Mouse (Mus musculus): ENCODE measurements around the gene 1700028P14Rik. TPM values are rescaled to one million over a fixed set of nuclear protein-coding genes. Genes with fewer than 3 reads are reported as not detected.

Gene 1700028P14Rik
- total RNA-seq, 2 experiments from 2014 or later = 1.5 to 2.0 TPM

DNA sequence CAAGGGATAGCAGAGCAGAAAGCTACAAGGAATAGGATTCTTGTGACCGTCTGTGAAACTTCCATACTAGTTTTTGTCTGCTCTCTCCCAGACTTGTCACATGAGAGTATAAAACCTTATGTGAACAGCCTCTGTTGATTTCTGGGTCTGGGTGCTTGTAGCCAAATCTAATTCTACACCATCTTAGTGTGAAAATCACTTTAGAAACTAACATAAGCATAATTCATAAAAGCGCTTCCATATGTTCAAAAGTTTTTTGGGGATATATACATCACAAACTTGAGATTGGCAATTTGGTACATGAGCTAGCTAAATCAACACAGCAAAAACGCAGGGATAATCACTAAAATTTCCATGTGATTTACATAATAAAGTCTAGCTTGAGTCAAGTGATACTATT lies 57.7 kb downstream of the 1700028P14Rik start:
- DNase-seq = no peak

DNA sequence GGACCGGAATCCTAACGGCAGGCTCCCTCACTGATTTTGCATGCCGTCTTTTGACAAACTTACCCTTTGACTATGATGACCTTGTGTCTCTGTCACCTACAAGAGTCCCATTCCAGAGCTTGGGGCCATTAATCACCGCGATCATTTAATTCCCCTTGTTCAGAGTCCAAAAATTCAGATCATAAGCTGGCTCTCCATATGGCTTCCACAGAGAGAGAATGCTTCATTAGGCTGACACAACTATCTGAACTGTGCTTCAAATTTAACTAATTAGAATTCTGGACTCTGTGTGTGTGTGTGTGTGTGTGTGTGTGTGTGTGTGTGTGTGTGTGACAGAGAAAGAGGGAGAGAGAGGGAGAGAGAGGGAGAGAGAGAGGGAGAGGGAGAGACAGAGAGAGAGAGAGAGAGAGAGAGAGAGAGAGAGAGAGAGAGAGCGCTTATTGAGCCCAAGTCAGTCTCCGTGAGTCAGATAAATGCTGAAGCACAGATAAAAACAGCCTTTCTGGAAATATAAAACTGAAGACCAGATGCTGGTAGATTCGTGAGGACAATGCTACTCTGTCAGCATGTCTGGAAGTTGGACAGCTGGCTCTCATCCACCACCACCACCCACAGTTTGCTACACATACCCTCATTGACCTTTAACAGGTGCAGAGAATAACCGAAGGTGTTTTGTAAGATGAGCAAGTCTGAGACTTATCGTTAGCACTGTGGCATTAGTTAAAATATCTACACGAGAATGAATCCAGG lies 73.8 kb downstream of the 1700028P14Rik start:
- DNase-seq = no peak

DNA sequence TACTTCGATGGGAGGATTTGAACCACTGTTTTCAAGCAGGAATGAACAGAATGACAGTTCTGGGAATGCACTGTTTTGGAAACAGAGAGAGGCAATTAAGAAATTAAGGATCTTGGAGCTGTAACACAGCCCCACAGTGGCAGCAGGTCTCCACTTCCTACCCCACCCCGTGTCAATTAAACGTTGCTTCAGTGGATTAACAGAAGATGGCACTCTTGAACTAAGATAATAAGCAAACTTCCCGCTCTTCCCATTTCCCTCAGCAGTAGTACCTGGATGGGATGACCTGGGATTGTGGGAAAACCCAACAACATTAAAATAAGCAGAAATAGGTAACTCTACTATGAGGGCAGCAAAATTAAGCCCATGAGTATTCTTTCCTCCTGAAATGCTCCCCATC lies 75.9 kb downstream of the 1700028P14Rik start:
- DNase-seq = no peak

DNA sequence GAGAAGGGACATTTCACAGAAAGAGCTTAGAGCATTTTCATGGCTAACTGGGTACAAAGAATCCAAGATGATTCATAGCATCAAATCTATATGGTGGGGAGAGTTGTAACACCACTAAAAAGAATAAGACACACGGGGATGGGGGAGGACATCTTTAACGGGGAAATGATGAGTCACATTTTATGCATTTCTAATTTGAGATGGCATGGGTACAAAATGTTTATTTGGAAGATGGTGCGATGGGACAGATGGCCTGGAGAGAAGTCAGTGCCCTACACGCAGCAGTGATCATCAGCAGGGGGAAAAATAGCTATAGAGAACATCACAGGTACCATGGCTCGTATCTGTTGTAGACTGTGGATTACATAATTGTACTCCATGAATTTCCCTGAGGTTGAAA lies 88.9 kb downstream of the 1700028P14Rik start:
- no peak for DNase-seq

DNA sequence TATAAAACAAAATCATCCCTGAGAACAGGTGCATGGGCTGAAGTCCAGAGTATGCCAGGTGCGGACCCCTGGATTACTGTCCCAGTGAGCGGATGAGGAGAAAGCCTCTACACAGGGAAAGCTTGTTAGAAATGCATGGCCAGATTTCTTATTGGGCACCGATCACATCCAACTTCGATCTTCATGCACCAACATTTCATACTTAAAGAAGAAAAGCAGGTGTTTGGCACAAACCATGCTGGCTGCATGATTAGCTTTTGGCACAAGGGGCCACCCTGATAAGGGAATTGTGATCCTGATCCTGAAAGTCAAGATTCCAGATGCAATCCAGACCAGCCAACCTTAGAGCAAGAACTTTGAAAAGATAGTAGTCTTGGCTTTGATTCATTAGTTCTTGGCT lies 90.0 kb downstream of the 1700028P14Rik start:
- no peak for DNase-seq

DNA sequence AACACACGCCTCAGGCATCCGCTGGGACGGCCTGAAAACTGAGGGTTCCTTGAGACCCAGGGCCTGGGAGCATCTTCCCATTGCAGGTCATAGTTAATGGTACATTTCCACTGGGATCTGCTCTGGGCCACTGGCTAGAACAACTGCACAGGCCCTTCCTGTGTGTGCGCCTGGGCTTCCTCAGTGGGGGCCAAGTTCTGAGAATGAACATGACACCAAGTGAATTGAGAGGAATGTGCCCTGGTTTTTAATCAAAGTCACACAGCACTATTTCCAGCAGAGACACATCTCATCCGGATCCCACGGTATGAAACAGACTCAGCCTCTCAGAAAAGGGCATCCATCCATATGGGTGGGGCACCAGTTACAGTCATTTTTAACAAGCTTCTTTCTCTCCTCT lies 90.6 kb downstream of the 1700028P14Rik start:
- DNase-seq = no peak

DNA sequence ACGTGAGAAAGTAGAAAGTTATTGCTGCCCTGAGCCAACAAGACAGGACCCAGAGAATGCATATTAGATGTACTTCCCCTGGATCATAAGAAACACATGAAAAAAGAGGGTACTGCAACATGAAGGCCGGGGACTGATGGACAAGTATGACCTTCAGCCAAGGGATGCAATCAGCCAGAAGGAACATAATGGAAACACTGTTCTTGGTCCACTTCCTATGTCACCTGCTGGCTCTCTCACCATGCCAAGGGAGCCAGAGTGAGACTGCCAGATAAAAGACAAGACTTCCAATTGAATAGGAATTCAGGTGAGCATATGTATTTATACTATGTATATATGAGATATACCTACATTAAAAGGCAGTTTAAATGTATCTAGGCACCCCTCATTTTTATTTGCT lies 99.2 kb downstream of the 1700028P14Rik start:
- DNase-seq = no peak

DNA sequence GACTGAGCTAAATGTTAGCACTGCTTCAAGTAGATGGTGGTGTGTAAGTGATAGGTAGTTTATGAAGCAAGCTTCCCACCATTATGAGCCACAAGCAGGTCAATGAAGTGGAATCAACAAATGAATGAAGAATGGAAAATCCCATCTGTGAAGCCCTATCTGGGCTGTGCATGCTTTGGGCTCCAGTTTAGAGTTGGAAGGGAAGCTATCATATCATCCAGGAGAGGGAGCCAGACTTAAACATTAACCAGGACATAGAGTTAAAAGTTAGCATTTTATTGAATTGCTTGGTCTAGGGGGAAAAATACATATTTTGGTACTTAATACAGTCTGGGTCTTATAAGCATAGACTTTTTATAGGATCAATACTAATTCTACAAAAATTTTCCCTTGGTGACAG lies 107.0 kb downstream of the 1700028P14Rik start:
- no peak for DNase-seq

DNA sequence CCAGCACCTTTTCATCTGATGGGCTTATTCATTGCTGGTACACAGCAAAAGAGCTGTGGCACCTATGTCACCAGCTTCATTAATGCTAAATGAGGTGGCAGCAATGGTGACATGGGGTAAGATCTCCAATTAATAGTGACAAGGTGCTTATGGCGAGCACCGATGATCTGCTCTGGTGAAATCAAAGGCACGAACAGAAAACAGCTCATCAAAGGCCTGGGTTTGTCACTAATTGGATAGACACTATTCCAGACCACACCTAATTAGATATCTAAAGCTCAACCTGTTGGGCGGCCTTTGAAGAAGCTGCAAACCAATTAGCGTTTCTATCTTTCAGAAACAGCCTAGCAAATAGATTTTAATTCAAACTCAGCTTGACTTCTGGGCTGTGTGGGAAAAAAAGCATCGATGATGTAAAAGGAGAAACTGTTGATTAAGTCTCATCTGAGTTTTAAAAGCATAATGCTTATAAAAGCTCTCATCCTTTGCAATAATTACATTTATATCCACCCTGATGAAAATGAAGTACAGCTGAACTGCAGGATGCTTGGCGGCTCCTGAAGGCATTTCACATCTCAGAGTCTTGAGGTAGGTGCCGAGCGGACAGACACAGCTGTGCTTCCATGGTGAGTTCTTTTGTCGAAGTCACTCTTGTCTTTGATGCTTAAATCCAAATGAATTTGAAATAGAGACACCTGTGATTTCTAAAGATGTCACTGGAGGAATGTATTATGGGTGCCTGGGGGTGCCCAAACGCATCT lies 109.2 kb downstream of the 1700028P14Rik start:
- no peak for DNase-seq

DNA sequence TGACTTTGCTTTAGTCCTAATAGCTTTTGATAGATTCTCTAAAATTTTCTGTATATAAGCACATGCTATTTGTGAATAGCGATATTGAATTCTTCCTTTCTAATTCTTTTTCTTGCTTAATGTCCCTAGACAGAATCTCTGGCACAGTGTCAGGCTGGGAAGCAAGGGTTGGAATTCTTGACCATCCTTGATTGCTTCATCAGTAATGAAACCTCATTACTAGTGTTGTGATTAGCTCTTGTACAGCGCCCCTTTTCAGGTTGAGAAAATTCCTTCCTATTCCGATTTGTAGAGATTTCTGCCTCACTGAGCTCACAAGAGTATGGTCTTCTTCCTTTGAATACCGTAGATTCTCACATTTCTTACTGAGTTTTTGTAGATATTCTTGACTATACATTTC lies 109.9 kb downstream of the 1700028P14Rik start:
- no peak for DNase-seq

DNA sequence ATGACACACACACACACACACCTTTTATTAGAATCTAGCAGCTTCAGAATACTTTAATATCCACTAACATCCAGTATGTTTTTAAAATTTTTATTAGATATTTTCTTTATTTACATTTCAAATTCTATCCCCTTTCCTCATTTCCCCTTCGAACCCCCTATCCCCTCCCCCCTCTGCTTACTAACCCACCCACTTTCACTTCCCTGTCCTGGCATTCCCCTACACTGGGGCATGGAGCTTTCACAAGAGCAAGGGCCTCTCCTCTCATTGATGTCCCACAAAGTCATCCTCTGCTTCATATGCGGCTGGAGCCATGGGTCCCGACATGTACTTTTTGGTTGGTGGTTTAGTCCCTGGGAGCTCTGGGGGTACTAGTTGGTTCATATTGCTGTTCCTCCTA lies 116.9 kb downstream of the 1700028P14Rik start:
- DNase-seq = no peak

DNA sequence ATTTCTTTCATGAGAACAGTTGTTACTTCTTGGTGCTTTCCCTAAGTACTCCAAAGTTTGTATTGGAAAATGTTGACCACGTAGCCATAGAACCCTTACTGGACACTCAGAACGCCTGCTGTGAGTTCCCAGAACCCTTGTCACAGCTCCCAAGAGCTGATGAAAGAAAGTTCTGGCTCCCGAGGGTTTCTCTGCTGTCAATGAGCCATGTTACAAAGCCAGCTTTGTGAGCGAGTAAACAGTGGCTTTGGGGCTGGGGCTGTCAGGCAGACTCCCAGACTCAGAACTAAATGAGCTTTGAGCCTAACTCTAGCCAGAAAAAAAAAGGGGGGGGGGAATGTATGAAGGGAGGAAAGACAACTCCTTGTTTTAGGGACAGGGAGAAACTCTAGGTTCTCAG lies 120.7 kb downstream of the 1700028P14Rik start:
- peak in 1 of 2 experiments; percentile 35 for DNase-seq

DNA sequence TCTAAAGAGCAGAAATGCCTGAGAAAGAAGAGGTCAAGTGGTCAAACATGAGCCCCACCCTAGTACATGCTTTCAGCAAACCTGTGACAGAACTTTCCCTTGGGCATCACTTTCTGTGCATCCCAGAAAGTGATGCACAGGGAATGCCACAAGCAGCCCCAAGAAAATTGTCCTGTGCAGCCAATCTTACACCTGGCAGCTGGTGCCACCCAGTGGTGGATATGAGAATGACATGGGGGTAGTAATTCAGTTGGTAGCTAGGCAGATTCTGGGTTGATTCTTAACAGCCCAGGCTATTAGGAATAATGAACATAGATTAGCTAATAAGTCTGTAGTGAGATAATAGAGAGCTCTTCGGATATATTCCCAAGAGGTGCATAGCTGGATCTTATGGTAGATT lies 128.9 kb downstream of the 1700028P14Rik start:
- DNase-seq = peak; percentile 64 to 82

DNA sequence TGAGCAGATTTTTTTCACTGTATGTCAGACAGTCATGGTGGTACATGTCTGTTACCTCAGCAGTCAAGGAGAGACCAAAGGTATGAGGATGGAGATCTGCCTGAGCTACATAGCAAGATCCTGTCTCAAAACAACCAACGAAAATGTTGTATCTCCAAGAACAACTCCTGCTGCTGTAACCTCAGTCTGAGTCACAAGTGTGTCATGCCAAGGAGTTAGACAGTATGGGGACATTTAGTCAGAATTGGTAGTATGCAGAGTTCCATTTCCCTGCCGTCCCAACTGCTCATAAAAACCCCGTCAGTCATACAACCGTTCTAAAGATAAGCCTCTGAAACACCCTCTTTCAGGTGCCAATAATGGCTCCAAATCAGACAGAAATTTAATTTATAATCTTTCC lies 130.8 kb downstream of the 1700028P14Rik start:
- DNase-seq = no peak

DNA sequence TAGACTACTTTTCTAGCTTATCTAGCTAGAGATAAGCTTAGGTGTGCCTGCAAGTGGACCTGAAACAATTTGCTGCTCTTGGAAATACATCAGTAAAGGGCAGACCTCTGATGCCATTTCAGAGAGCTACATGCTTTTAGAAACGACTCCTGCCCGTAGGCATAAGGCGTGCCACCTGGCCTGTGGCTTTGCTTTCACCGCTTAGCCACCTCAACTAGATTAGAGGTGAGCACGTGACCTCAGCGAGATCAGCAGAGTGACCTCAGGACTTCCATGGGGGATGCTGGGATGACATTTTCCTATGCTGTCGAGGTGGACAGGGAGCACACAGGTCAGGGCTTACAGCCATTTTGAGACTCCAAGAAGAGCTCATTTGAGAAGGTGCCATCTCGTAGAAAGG lies 131.5 kb downstream of the 1700028P14Rik start:
- DNase-seq = no peak

DNA sequence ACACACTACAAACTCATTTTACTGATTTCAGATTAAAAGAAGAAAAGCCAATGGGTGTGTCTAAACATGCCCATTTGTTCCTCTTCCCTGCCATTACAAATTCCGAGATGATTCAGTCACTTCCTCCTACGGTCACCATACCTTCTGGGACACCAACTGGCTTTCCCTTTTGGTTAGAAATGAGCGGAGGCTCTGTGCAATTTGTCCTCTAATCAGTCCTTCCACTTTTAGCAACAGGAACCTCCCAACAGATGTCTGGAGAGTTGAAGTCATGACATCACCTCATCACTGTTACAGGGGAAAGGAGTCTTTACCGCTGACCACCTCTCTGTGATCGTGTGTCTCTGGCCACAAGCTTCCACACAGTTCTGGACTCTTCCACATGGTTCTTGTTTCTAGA lies 132.0 kb downstream of the 1700028P14Rik start:
- peak; percentile 26 to 37 for DNase-seq

DNA sequence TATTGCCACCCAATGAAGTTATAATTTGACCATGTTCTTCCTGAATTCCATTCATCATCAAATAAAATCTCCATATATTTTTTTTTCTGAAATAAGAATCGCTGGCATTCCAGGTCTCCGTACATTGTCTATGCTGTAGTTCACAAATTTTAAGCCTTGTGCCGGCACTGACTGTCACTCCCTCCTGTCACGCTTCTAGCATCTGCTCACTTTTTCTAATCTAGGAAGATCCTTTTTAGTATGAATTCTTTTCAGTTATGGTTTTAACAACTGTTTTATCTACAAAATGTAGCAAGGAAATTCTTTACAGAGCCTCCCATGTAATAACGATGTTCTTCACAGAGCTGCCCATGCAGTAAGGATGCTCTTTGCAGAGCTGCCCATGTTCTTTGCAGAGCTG lies 134.1 kb downstream of the 1700028P14Rik start:
- DNase-seq = no peak

DNA sequence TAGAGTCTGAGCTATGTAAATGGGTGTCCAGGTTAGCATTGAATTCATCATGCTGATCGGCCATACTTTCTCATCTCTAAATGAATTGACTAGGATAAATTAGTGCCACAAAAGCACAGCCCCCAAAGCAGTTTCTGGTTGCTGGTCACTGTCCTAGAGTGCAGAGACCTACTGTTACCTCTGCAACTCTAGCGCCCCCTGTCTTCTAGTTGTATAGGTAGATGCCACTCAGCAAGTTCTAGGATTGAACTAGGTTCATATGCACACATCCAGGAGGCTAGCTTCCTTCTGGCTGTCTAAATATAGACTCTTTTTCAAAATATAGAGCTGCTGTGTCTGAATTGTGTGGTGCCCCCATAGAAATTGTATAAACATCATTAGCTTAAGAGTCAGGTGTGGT lies 141.3 kb downstream of the 1700028P14Rik start:
- DNase-seq = no peak

Other genes with a start within 250 kb of the 1700028P14Rik start
- under 1 TPM; 0.82 to 0.83 TPM for gene Mamdc2, start 204.4 kb downstream of the 1700028P14Rik start, total RNA-seq (2021)
- 10 to 100 TPM; 43.5 to 44.1 TPM for gene Ptar1, start 34.6 kb upstream of the 1700028P14Rik start, total RNA-seq (2021)
- gene Apba1, start 106.1 kb upstream of the 1700028P14Rik start, total RNA-seq (2021) = 100 to 1,000 TPM; 112 to 114 TPM

Measured in layer of hippocampus, postnatal 36 days (tissue).